Mouse (Mus musculus): Measurements from ENCODE around the gene Eftud2.

DNA sequence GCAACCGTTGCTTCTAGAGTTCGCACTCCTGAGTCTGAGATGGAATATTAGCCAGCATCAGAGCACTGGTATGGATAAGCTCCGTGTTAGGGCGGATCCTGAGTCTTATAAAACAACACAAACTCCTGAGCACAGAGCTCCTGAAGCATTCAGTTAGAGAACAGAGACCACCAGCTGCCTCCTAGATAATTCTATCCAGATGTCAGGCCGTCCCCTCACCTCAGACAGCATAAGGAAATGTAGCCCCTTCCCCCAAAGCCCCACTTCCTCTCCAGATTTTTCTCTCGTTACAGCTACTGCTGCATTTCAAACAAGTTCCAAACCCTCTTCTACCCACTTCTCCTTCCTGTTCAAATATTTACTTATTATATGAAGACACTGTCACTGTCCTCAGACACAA, 24.8 kb downstream of the Eftud2 start:
- no peak for TF ChIP-seq CTCF (conservative IDR thresholded peaks at IDR 0.05 in 1 of 2, IDR thresholded peaks at IDR 0.05 in 1 of 2; ENCODE audit: low read depth in 2 of 2, low read length in 2 of 2)
- no peak for TF ChIP-seq POLR2A (IDR thresholded peaks at IDR 0.05; ENCODE audit: low read depth, low read length)
- TF ChIP-seq MAX (IDR thresholded peaks at IDR 0.05; ENCODE audit: low read length) = no peak
- TF ChIP-seq KAT2A (IDR thresholded peaks at IDR 0.05; ENCODE audit: insufficient replicate concordance, low read length) = no peak
- TF ChIP-seq EP300 (IDR thresholded peaks at IDR 0.05; ENCODE audit: low read length) = no peak
- no peak for TF ChIP-seq SMC3 (IDR thresholded peaks at IDR 0.05; ENCODE audit: low read depth, low read length)
- no peak for TF ChIP-seq NRF1 (IDR thresholded peaks at IDR 0.05; ENCODE audit: low read depth, low read length)
